Mouse (Mus musculus): ENCODE measurements around the gene Ctns.

- TF ChIP-seq POLR2A (IDR thresholded peaks at IDR 0.05; ENCODE audit: borderline replicate concordance, insufficient read depth, low read length) (no peak), CTCF (IDR thresholded peaks at IDR 0.05; ENCODE audit: borderline replicate concordance, insufficient read depth, low read depth, low read length) (no peak)
Measured at GRCm38 (mm10) chr11:73146026-73146974, 52.5 kb downstream of the Ctns start.
